Mouse (Mus musculus) gastrocnemius, adult 2 months (tissue): Measurements from ENCODE around the gene Aldh5a1. TPM values are rescaled to one million over a fixed set of nuclear protein-coding genes. Genes with fewer than 3 reads are reported as not detected.

Source experiments
- DNase-seq: peaks from one replicate; pipeline ENCODE4 v3.0.0; 2022
- H3K27ac ChIP-seq: fragments of 200-600 bp; 2 replicates; pipeline ENCODE4 v1.8.1; 2022; ENCODE audit warnings: mild to moderate bottlenecking
- H3K4me3 ChIP-seq: fragments of 200-600 bp; 2 replicates; pipeline ENCODE4 v1.8.1; 2022; ENCODE audit warnings: mild to moderate bottlenecking, moderate library complexity
- CTCF ChIP-seq: fragments of 200-600 bp; IDR thresholded peaks from 2 replicates; pipeline ENCODE4 v1.8.1; 2022; ENCODE audit warnings: antibody characterized with exemption, mild to moderate bottlenecking, moderate library complexity
- intact Hi-C: fragments of 180-260 bp; cut with DNase I; formaldehyde crosslinking; loops from one replicate; pipeline ENCODE4 v1.15.1; 2025
- total RNA-seq, 2 experiments: library from RNA; stranded (reverse); gene quantifications; 2 replicates each; pipeline ENCODE4 v1.2.3; 2021

The Aldh5a1 gene
- total RNA-seq, 2 experiments from 2014 or later = 7.2 to 8.9 TPM

GRCm38 (mm10) chr13:24880208-24880607, 57.3 kb downstream of the Aldh5a1 start:
- DNase-seq = no peak
- Histone ChIP-seq H3K27ac (no peak overlapping the region), H3K4me3 (no peak overlapping the region)
- intact Hi-C loops = no loop called here
- TF ChIP-seq CTCF = no peak

- Histone ChIP-seq H3K4me3 (no peak overlapping the region), H3K27ac (no peak overlapping the region)
- no peak for TF ChIP-seq CTCF
- intact Hi-C loops = no loop called here
- no peak for DNase-seq
Observed at GRCm38 (mm10) chr13:24879359-24880040, 58.0 kb downstream of the Aldh5a1 start.

- intact Hi-C loops = no loop called here
- TF ChIP-seq CTCF = no peak
- H3K4me3 ChIP-seq = no peak overlapping the region
- no peak for DNase-seq
- no peak overlapping the region for H3K27ac ChIP-seq
Observed at GRCm38 (mm10) chr13:24868233-24868632, 69.2 kb downstream of the Aldh5a1 start.

- intact Hi-C loops = no loop called here
- Histone ChIP-seq H3K4me3 (no peak overlapping the region), H3K27ac (no peak overlapping the region)
- no peak for DNase-seq
- no peak for TF ChIP-seq CTCF
Observed at GRCm38 (mm10) chr13:24867789-24868188, 69.7 kb downstream of the Aldh5a1 start.

- no peak for DNase-seq
- Histone ChIP-seq H3K4me3 (no peak overlapping the region), H3K27ac (no peak overlapping the region)
- intact Hi-C loops = no loop called here
- no peak for TF ChIP-seq CTCF
Observed at GRCm38 (mm10) chr13:24866430-24867402, 70.7 kb downstream of the Aldh5a1 start.

- DNase-seq = peak; percentile 54
- TF ChIP-seq CTCF = peak; percentile 52
- intact Hi-C loops = no loop called here
- Histone ChIP-seq H3K27ac (no peak overlapping the region), H3K4me3 (no peak overlapping the region)
Observed at GRCm38 (mm10) chr13:24862520-24862919, 74.9 kb downstream of the Aldh5a1 start.

- no peak for DNase-seq
- no peak overlapping the region for H3K27ac ChIP-seq
- intact Hi-C loops = no loop called here
- H3K4me3 ChIP-seq = no peak overlapping the region
- TF ChIP-seq CTCF = no peak
Observed at GRCm38 (mm10) chr13:24862021-24862420, 75.4 kb downstream of the Aldh5a1 start.

GRCm38 (mm10) chr13:24861084-24861483, 76.4 kb downstream of the Aldh5a1 start:
- Histone ChIP-seq H3K27ac (no peak overlapping the region), H3K4me3 (no peak overlapping the region)
- no peak for DNase-seq
- TF ChIP-seq CTCF = no peak
- intact Hi-C loops = no loop called here

- DNase-seq = no peak
- H3K4me3 ChIP-seq = no peak overlapping the region
- TF ChIP-seq CTCF = no peak
- intact Hi-C loops = no loop called here
- H3K27ac ChIP-seq = no peak overlapping the region
Observed at GRCm38 (mm10) chr13:24859115-24859514, 78.3 kb downstream of the Aldh5a1 start.

Other genes with a start within 250 kb of the Aldh5a1 start
- not detected for gene Armh2, start 196.4 kb downstream of the Aldh5a1 start, total RNA-seq
- gene Gmnn, start 175.7 kb downstream of the Aldh5a1 start, total RNA-seq = 1 to 10 TPM; 3.8 to 5.1 TPM
- gene BC005537, start 136.0 kb downstream of the Aldh5a1 start, total RNA-seq = 10 to 100 TPM; 47.1 to 52.2 TPM
- gene Acot13, start 106.1 kb downstream of the Aldh5a1 start, total RNA-seq = 100 to 1,000 TPM; 123 to 190 TPM
- 1 to 10 TPM; 8.9 to 9.0 TPM for gene Tdp2, start 106.0 kb downstream of the Aldh5a1 start, total RNA-seq
- gene D130043K22Rik, start 92.5 kb downstream of the Aldh5a1 start, total RNA-seq = not detected
- under 1 TPM; 0.53 to 0.94 TPM for gene Gpld1, start 5.5 kb upstream of the Aldh5a1 start, total RNA-seq
- gene Mrs2, start 82.7 kb upstream of the Aldh5a1 start, total RNA-seq = 10 to 100 TPM; 36.8 to 46.7 TPM
- gene Dcdc2a, start 118.3 kb upstream of the Aldh5a1 start, total RNA-seq = under 1 TPM; 0.06 to 0.71 TPM